Mouse (Mus musculus): ENCODE results near the gene Dnajc5. TPM values are rescaled to one million over a fixed set of nuclear protein-coding genes. Genes with fewer than 3 reads are reported as not detected.

Dnajc5 gene
- polyA plus RNA-seq, 1 experiment, result 55.5 TPM

GRCm38 (mm10) chr2:181593937-181594336 lies 73.7 kb downstream of the Dnajc5 start:
- no peak overlapping the region for H3K27ac ChIP-seq (ENCODE audit: insufficient read depth, low read depth, low read length)
- peaks cover 12% of the 10 kb centered on the region; the same call in 1 of the 2 replicates for H3K4me1 ChIP-seq (ENCODE audit: control insufficient read depth, insufficient read depth, low read length)
- H3K4me3 ChIP-seq (ENCODE audit: insufficient read depth, low read depth, low read length), result no peak overlapping the region

GRCm38 (mm10) chr2:181594946-181595696 lies 74.8 kb downstream of the Dnajc5 start:
- peak; percentile 64 for DNase-seq
- no peaks in the 10 kb centered on the region for H3K27me3 ChIP-seq (replicated peaks; ENCODE audit: control insufficient read depth, insufficient read depth, low read length)
- H3K27ac ChIP-seq (ENCODE audit: insufficient read depth, low read depth, low read length), result no peak overlapping the region
- H3K4me3 ChIP-seq (ENCODE audit: insufficient read depth, low read depth, low read length), result no peak overlapping the region
- peak; percentile 74 for TF ChIP-seq CTCF (conservative IDR thresholded peaks at IDR 0.05; ENCODE audit: insufficient read depth, insufficient read length, low read depth, low read length)
- TF ChIP-seq POLR2A (IDR thresholded peaks at IDR 0.05; ENCODE audit: low read depth, low read length), result no peak
- peaks cover 12% of the 10 kb centered on the region; the same call in 1 of the 2 replicates for H3K4me1 ChIP-seq (ENCODE audit: control insufficient read depth, insufficient read depth, low read length)
- WGBS, result 72% methylated on average over 4 of the region's 4 CpGs
- H3K36me3 ChIP-seq (ENCODE audit: control insufficient read depth, insufficient read depth, low read length), result no peaks in the 10 kb centered on the region

More at GRCm38 (mm10) chr2:181593937-181594336, 73.7 kb downstream of the Dnajc5 start:
- H3K27me3 ChIP-seq (replicated peaks; ENCODE audit: control insufficient read depth, insufficient read depth, low read length), result no peaks in the 10 kb centered on the region
- TF ChIP-seq CTCF (conservative IDR thresholded peaks at IDR 0.05; ENCODE audit: insufficient read depth, insufficient read length, low read depth, low read length) (no peak), POLR2A (IDR thresholded peaks at IDR 0.05; ENCODE audit: low read depth, low read length) (no peak)
- no peaks in the 10 kb centered on the region for H3K36me3 ChIP-seq (ENCODE audit: control insufficient read depth, insufficient read depth, low read length)
- DNase-seq, result no peak

GRCm38 (mm10) chr2:181596221-181596960 lies 76.1 kb downstream of the Dnajc5 start:
- TF ChIP-seq POLR2A (IDR thresholded peaks at IDR 0.05; ENCODE audit: low read depth, low read length) (no peak), CTCF (conservative IDR thresholded peaks at IDR 0.05; ENCODE audit: insufficient read depth, insufficient read length, low read depth, low read length) (no peak)
- Histone ChIP-seq H3K4me3 (ENCODE audit: insufficient read depth, low read depth, low read length) (no peak overlapping the region), H3K36me3 (ENCODE audit: control insufficient read depth, insufficient read depth, low read length) (no peaks in the 10 kb centered on the region), H3K27ac (ENCODE audit: insufficient read depth, low read depth, low read length) (no peak overlapping the region), H3K27me3 (replicated peaks; ENCODE audit: control insufficient read depth, insufficient read depth, low read length) (no peaks in the 10 kb centered on the region), H3K4me1 (ENCODE audit: control insufficient read depth, insufficient read depth, low read length) (peaks cover 17% of the 10 kb centered on the region; the same call in 1 of the 2 replicates)
- DNase-seq, result no peak
- WGBS, result 69% methylated on average over 6 of the region's 6 CpGs

GRCm38 (mm10) chr2:181597378-181598061 lies 77.2 kb downstream of the Dnajc5 start:
- Histone ChIP-seq H3K4me3 (ENCODE audit: insufficient read depth, low read depth, low read length) (no peak overlapping the region), H3K36me3 (ENCODE audit: control insufficient read depth, insufficient read depth, low read length) (no peaks in the 10 kb centered on the region), H3K4me1 (ENCODE audit: control insufficient read depth, insufficient read depth, low read length) (peaks cover 13% of the 10 kb centered on the region; the same call in 1 of the 2 replicates), H3K27ac (ENCODE audit: insufficient read depth, low read depth, low read length) (no peak overlapping the region), H3K27me3 (replicated peaks; ENCODE audit: control insufficient read depth, insufficient read depth, low read length) (no peaks in the 10 kb centered on the region)
- no peak for TF ChIP-seq POLR2A (IDR thresholded peaks at IDR 0.05; ENCODE audit: low read depth, low read length)
- TF ChIP-seq CTCF (conservative IDR thresholded peaks at IDR 0.05; ENCODE audit: insufficient read depth, insufficient read length, low read depth, low read length), result no peak
- no peak for DNase-seq
- WGBS, result 74% methylated on average over 7 of the region's 7 CpGs

GRCm38 (mm10) chr2:181598454-181599351 lies 78.4 kb downstream of the Dnajc5 start, which contains the start of gene Samd10:
TSS of gene Samd10 (minus strand) at chr2:181599212.
- H3K36me3 ChIP-seq (ENCODE audit: control insufficient read depth, insufficient read depth, low read length), result no peaks in the 10 kb centered on the region
- TF ChIP-seq CTCF (conservative IDR thresholded peaks at IDR 0.05; ENCODE audit: insufficient read depth, insufficient read length, low read depth, low read length) (peak; percentile 20; the same call in 1 of the 2 replicates), POLR2A (IDR thresholded peaks at IDR 0.05; ENCODE audit: low read depth, low read length) (no peak)
- H3K27ac ChIP-seq (ENCODE audit: insufficient read depth, low read depth, low read length), result peak within 1 kb of the TSS; percentile 92
- no peaks in the 10 kb centered on the region for H3K27me3 ChIP-seq (replicated peaks; ENCODE audit: control insufficient read depth, insufficient read depth, low read length)
- peak; percentile 81 for DNase-seq
- peaks cover 9% of the 10 kb centered on the region; the same call in 1 of the 2 replicates for H3K4me1 ChIP-seq (ENCODE audit: control insufficient read depth, insufficient read depth, low read length)
- H3K4me3 ChIP-seq (ENCODE audit: insufficient read depth, low read depth, low read length), result peak within 1 kb of the TSS; percentile 97
- WGBS, result 1% methylated on average over 71 of the region's 71 CpGs

- Histone ChIP-seq H3K36me3 (ENCODE audit: control insufficient read depth, insufficient read depth, low read length) (no peaks in the 10 kb centered on the region), H3K27me3 (replicated peaks; ENCODE audit: control insufficient read depth, insufficient read depth, low read length) (no peaks in the 10 kb centered on the region), H3K4me1 (ENCODE audit: control insufficient read depth, insufficient read depth, low read length) (peaks cover 9% of the 10 kb centered on the region; the same call in 1 of the 2 replicates), H3K27ac (ENCODE audit: insufficient read depth, low read depth, low read length) (peak overlapping the region; percentile 69), H3K4me3 (ENCODE audit: insufficient read depth, low read depth, low read length) (peak overlapping the region; percentile 96)
- no peak for DNase-seq
- TF ChIP-seq POLR2A (IDR thresholded peaks at IDR 0.05; ENCODE audit: low read depth, low read length) (no peak), CTCF (conservative IDR thresholded peaks at IDR 0.05; ENCODE audit: insufficient read depth, insufficient read length, low read depth, low read length) (no peak)
- 44% methylated on average over 6 of the region's 6 CpGs for WGBS
Measured at GRCm38 (mm10) chr2:181600226-181600758, 80.0 kb downstream of the Dnajc5 start.
